Mouse (Mus musculus): Measurements from ENCODE around the gene Gnpnat1. TPM values are rescaled to one million over a fixed set of nuclear protein-coding genes. Genes with fewer than 3 reads are reported as not detected.

Gene Gnpnat1
- polyA plus RNA-seq, 2 experiments, result 20.4 to 46.9 TPM

DNA sequence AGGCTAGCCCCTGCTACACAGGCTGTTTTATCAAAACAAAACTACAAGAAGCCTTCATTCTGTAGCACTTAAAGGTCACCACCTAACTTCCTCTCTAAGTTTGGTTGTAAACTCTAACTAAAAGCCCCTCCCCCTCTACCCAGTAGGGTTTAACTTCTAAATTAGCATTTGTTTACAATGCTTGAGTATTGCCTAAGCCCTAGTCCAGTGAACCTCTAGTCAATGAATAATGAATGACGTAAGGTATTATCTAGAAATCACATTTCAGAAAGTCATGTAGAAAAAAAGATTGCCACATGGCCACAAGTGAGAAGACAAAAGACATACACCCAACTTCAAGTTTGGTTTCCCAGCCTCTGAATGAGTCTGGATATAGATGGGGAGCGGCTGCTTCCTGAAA, 17.2 kb downstream of the Gnpnat1 start:
- H3K27ac ChIP-seq (replicated peaks; ENCODE audit: low read depth, low read length), result no peak overlapping the region
- peaks cover 8% of the 10 kb centered on the region for H3K4me1 ChIP-seq (ENCODE audit: control insufficient read depth, insufficient read depth, low read length)
- DNase-seq (ENCODE audit: low spot score) (no peak), ATAC-seq (ENCODE audit: low FRiP score, low read depth) (no peak)
- no peaks in the 10 kb centered on the region for H3K27me3 ChIP-seq (ENCODE audit: control insufficient read depth, insufficient read depth, low read length)
- H3K4me3 ChIP-seq (replicated peaks; ENCODE audit: low read length), result peak overlapping the region; percentile 79
- whole genome bisulfite sequencing, result 38% methylated on average over 2 of the region's 2 CpGs
- peak overlapping the region; percentile 86; the same call in 1 of the 2 replicates for H3K9ac ChIP-seq (ENCODE audit: low read depth, low read length, severe bottlenecking)
- no peak for TF ChIP-seq POLR2A (IDR thresholded peaks at IDR 0.05; ENCODE audit: borderline replicate concordance, extremely low read depth, insufficient read depth, insufficient read length)
- H3K9me3 ChIP-seq (ENCODE audit: control insufficient read depth, low read length), result no peaks in the 10 kb centered on the region
- H3K36me3 ChIP-seq (ENCODE audit: control insufficient read depth, insufficient read depth, low read length), result 0 out of 2 replicates have a peak, but pooled peaks cover 5% of the 10 kb centered on the region
- H3K4me2 ChIP-seq (replicated peaks; ENCODE audit: low read depth, low read length, severe bottlenecking), result peak overlapping the region; percentile 71

DNA sequence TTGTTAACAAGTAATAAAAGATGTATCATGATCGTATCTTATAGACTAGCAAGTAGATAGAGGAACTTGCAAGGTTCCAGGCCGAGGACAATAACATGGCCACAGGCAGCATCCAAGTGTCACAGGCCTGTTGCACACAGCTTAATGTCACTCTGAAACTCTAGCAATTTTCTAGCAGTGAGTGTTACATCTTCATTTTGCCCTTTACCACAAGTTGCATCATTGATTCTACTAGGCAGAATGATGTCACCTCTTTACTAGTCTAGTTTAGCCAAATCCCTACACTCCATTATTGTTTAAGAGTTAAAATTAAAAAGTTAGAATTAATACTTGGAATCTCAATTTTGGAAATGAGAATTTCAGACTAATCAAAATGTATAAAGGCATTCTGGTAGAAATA, 19.1 kb downstream of the Gnpnat1 start:
- Histone ChIP-seq H3K9me3 (ENCODE audit: control insufficient read depth, low read length) (no peaks in the 10 kb centered on the region), H3K27ac (replicated peaks; ENCODE audit: low read depth, low read length) (no peak overlapping the region), H3K36me3 (ENCODE audit: control insufficient read depth, insufficient read depth, low read length) (peaks cover 16% of the 10 kb centered on the region), H3K27me3 (ENCODE audit: control insufficient read depth, insufficient read depth, low read length) (no peaks in the 10 kb centered on the region), H3K4me2 (replicated peaks; ENCODE audit: low read depth, low read length, severe bottlenecking) (no peak overlapping the region), H3K4me3 (replicated peaks; ENCODE audit: low read length) (no peak overlapping the region), H3K4me1 (ENCODE audit: control insufficient read depth, insufficient read depth, low read length) (peaks cover 8% of the 10 kb centered on the region), H3K9ac (ENCODE audit: low read depth, low read length, severe bottlenecking) (no peak overlapping the region)
- 95% methylated on average over 2 of the region's 2 CpGs for WGBS
- TF ChIP-seq POLR2A (IDR thresholded peaks at IDR 0.05; ENCODE audit: borderline replicate concordance, extremely low read depth, insufficient read depth, insufficient read length), result no peak
- no peak for DNase-seq (ENCODE audit: low spot score)
- ATAC-seq (ENCODE audit: low FRiP score, low read depth), result no peak

GRCm38 (mm10) chr14:45382912-45383311, 21.8 kb downstream of the Gnpnat1 start:
- Histone ChIP-seq H3K4me1 (ENCODE audit: control insufficient read depth, insufficient read depth, low read length) (peaks cover 6% of the 10 kb centered on the region), H3K36me3 (ENCODE audit: control insufficient read depth, insufficient read depth, low read length) (peaks cover 30% of the 10 kb centered on the region), H3K4me2 (replicated peaks; ENCODE audit: low read depth, low read length, severe bottlenecking) (no peak overlapping the region), H3K9ac (ENCODE audit: low read depth, low read length, severe bottlenecking) (no peak overlapping the region), H3K9me3 (ENCODE audit: control insufficient read depth, low read length) (no peaks in the 10 kb centered on the region), H3K27ac (replicated peaks; ENCODE audit: low read depth, low read length) (no peak overlapping the region), H3K27me3 (ENCODE audit: control insufficient read depth, insufficient read depth, low read length) (no peaks in the 10 kb centered on the region), H3K4me3 (replicated peaks; ENCODE audit: low read length) (no peak overlapping the region)
- WGBS, result 83% methylated on average over 4 of the region's 4 CpGs
- DNase-seq (ENCODE audit: low spot score), result no peak
- ATAC-seq (ENCODE audit: low FRiP score, low read depth), result no peak
- no peak for TF ChIP-seq POLR2A (IDR thresholded peaks at IDR 0.05; ENCODE audit: borderline replicate concordance, extremely low read depth, insufficient read depth, insufficient read length)

DNA sequence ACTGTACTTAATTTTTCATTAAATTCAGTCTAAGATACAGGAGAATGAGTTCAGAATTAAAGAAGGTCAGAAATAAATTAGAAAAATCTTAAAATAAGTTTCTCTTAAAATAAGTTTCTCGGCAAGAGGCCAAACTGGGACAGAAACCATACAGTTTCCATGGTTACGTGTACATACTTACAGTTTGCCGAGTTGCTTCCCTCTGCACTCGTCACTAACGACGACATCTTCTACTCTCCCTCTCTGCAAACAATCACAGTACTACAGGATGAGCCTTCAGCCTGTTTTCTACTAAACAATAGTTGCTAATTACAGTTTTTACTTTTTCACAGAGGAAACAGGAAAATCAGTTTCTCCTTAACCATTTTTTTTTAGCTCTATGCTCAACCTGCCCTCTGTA, 24.0 kb downstream of the Gnpnat1 start:
- peaks cover 30% of the 10 kb centered on the region for H3K36me3 ChIP-seq (ENCODE audit: control insufficient read depth, insufficient read depth, low read length)
- no peak overlapping the region for H3K9ac ChIP-seq (ENCODE audit: low read depth, low read length, severe bottlenecking)

DNA sequence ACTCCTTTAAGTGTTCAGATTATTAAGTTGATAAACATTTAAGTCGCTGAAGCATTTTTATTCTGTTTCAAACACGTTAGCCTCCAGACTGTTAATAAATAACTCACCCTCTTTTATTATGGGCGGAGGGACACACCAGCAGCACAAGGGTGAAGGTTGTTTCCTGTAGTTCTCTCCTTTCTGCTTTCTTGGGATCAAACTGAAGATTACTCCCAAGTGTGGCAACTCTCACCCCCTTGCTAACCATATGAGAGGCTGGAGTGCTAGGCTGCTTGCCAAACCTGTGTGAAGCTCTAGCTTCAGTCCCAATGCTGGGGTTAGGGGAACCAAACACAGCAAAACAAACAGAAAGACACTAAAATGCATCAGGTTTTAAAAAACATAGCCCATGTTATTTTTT, 25.9 kb downstream of the Gnpnat1 start:
- H3K4me3 ChIP-seq (replicated peaks; ENCODE audit: low read length), result no peak overlapping the region
- DNase-seq (ENCODE audit: low spot score) (no peak), ATAC-seq (ENCODE audit: low FRiP score, low read depth) (no peak)
- no peaks in the 10 kb centered on the region for H3K27me3 ChIP-seq (ENCODE audit: control insufficient read depth, insufficient read depth, low read length)
- WGBS, result 82% methylated on average over 3 of the region's 3 CpGs
- H3K4me1 ChIP-seq (ENCODE audit: control insufficient read depth, insufficient read depth, low read length), result no peaks in the 10 kb centered on the region
- no peak overlapping the region for H3K4me2 ChIP-seq (replicated peaks; ENCODE audit: low read depth, low read length, severe bottlenecking)
- H3K36me3 ChIP-seq (ENCODE audit: control insufficient read depth, insufficient read depth, low read length), result peaks cover 30% of the 10 kb centered on the region
- no peaks in the 10 kb centered on the region for H3K9me3 ChIP-seq (ENCODE audit: control insufficient read depth, low read length)
- H3K27ac ChIP-seq (replicated peaks; ENCODE audit: low read depth, low read length), result no peak overlapping the region
- no peak for TF ChIP-seq POLR2A (IDR thresholded peaks at IDR 0.05; ENCODE audit: borderline replicate concordance, extremely low read depth, insufficient read depth, insufficient read length)
- H3K9ac ChIP-seq (ENCODE audit: low read depth, low read length, severe bottlenecking), result no peak overlapping the region

More for the DNA sequence above, 24.0 kb downstream of the Gnpnat1 start:
- Histone ChIP-seq H3K27ac (replicated peaks; ENCODE audit: low read depth, low read length) (no peak overlapping the region), H3K4me1 (ENCODE audit: control insufficient read depth, insufficient read depth, low read length) (no peaks in the 10 kb centered on the region), H3K9me3 (ENCODE audit: control insufficient read depth, low read length) (no peaks in the 10 kb centered on the region), H3K4me2 (replicated peaks; ENCODE audit: low read depth, low read length, severe bottlenecking) (no peak overlapping the region), H3K27me3 (ENCODE audit: control insufficient read depth, insufficient read depth, low read length) (no peaks in the 10 kb centered on the region), H3K4me3 (replicated peaks; ENCODE audit: low read length) (no peak overlapping the region)
- WGBS, result 89% methylated on average over 6 of the region's 6 CpGs
- DNase-seq (ENCODE audit: low spot score) (no peak), ATAC-seq (ENCODE audit: low FRiP score, low read depth) (no peak)
- TF ChIP-seq POLR2A (IDR thresholded peaks at IDR 0.05; ENCODE audit: borderline replicate concordance, extremely low read depth, insufficient read depth, insufficient read length), result no peak

DNA sequence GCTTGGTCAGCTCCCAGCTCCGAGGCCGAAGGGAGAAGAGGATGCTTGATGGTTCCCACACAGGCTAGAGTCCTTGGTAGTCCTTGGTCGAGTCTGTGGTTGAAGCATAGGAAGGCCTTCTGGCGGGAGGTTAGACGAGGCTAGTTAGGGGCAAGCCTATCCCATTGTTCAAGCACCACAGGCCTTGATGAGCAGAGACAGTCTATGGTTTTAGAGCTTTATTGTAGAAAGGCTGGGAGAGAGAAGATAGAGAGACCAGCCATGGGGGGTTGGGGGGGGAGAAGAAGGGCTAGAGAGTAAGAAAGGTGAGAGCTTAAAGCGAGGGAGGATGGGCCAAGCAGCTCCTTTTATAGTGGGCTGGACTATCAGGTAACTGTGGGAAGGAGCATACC, 39.5 kb downstream of the Gnpnat1 start:
- Histone ChIP-seq H3K27me3 (ENCODE audit: control insufficient read depth, insufficient read depth, low read length) (no peaks in the 10 kb centered on the region), H3K4me3 (replicated peaks; ENCODE audit: low read length) (no peak overlapping the region), H3K9ac (ENCODE audit: low read depth, low read length, severe bottlenecking) (no peak overlapping the region), H3K4me2 (replicated peaks; ENCODE audit: low read depth, low read length, severe bottlenecking) (no peak overlapping the region), H3K27ac (replicated peaks; ENCODE audit: low read depth, low read length) (no peak overlapping the region), H3K4me1 (ENCODE audit: control insufficient read depth, insufficient read depth, low read length) (no peaks in the 10 kb centered on the region), H3K9me3 (ENCODE audit: control insufficient read depth, low read length) (no peaks in the 10 kb centered on the region), H3K36me3 (ENCODE audit: control insufficient read depth, insufficient read depth, low read length) (peaks cover 26% of the 10 kb centered on the region)
- no peak for DNase-seq (ENCODE audit: low spot score)
- 89% methylated on average over 6 of the region's 6 CpGs for WGBS
- no peak for TF ChIP-seq POLR2A (IDR thresholded peaks at IDR 0.05; ENCODE audit: borderline replicate concordance, extremely low read depth, insufficient read depth, insufficient read length)
- ATAC-seq (ENCODE audit: low FRiP score, low read depth), result no peak

Data from limb, embryonic 14.5 days (tissue).